ENCODE assay signal across 9 mouse cellular contexts in the genomic region with DNA sequence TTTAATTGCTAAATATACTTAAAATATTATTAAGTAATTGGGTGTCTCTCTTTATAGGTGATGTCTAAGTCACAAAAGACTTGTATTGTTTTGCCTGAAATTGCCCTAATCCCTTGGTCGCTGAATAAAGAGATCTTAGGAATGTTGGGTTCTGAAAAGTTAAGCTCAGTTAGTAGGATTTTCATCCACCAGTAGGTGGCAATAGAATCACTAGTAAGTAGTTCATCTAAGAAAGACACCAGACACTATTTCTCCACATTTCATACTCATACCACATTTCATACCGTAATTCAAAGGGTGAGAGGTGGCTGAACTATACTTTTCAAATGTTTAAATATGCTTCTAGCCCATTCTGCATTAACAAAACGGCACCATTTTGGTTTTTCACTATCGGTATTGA. TPM values are rescaled to one million over a fixed set of nuclear protein-coding genes. Genes with fewer than 3 reads are reported as not detected.
DNase-seq lines count a peak whose midpoint lies in the region; ATAC-seq and TF ChIP-seq lines count a peak whose summit lies in the region.
"Had no signal": no experiment of that assay in that cellular context is flagged by ENCODE, and none has a peak within 500 bp of the region (broad histone marks: within the 10 kb centered on the region; RNA-seq: fewer than 3 reads in every experiment).

No protein-coding gene starts in this region.

- 42% methylated on average over 4 of the region's 4 CpGs for WGBS in cerebellum, adult 2 months
- 40% methylated on average over 4 of the region's 4 CpGs for WGBS in forebrain, postnatal 0 days

- H3K9me3 ChIP-seq in forebrain, postnatal 0 days (ENCODE audit: low read length) = no peaks in the 10 kb centered on the region

- H3K27me3 ChIP-seq in cerebellum, adult 2 months (ENCODE audit: control insufficient read depth, insufficient read depth, low read length) = no peaks in the 10 kb centered on the region
- H3K27me3 ChIP-seq in forebrain, postnatal 0 days (ENCODE audit: insufficient read depth, low read length) = no peaks in the 10 kb centered on the region

- H3K4me2 ChIP-seq in forebrain, postnatal 0 days (ENCODE audit: low read depth) = no peak overlapping the region

- no peaks in the 10 kb centered on the region for H3K4me1 ChIP-seq in cerebellum, adult 2 months (ENCODE audit: control insufficient read depth, insufficient read depth, low read length)
- H3K4me1 ChIP-seq in forebrain, postnatal 0 days (ENCODE audit: insufficient read depth) = no peaks in the 10 kb centered on the region

- H3K9ac ChIP-seq in forebrain, postnatal 0 days = no peak overlapping the region

- H3K4me3 ChIP-seq in cerebellum, adult 2 months (replicated peaks; ENCODE audit: insufficient read depth, low read depth, low read length) = no peak overlapping the region
- no peak overlapping the region for H3K4me3 ChIP-seq in forebrain, postnatal 0 days (ENCODE audit: low read depth, low read length)

- H3K36me3 ChIP-seq in forebrain, postnatal 0 days (ENCODE audit: insufficient read depth) = no peaks in the 10 kb centered on the region

- TF ChIP-seq CTCF in cerebellum, adult 2 months (IDR thresholded peaks at IDR 0.05; ENCODE audit: borderline replicate concordance, insufficient read depth, low read depth, low read length) = peak; percentile 31; the same call in 1 of the 2 replicates
- TF ChIP-seq CTCF in forebrain, postnatal 0 days (IDR thresholded peaks at IDR 0.05; ENCODE audit: low read depth) = peak; percentile 75

- peak in 1 of 2 experiments; percentile 47 for DNase-seq in cerebellum, adult 2 months
- no peak for DNase-seq in cerebellum, adult 9-11 months
- peak; percentile 38 for DNase-seq in layer of hippocampus, adult 11-12 months (ENCODE audit: low spot score)
- no peak for DNase-seq in layer of hippocampus, adult 8-10 months (ENCODE audit: low spot score in 2 of 2)
- peak; percentile 43 for DNase-seq in MEL-GATA-1-ER (ENCODE audit: extremely low read depth, low read depth)
- peak; percentile 69 for DNase-seq in forebrain, postnatal 0 days
- no peak for DNase-seq in yolk sac, embryonic 10.5 days (ENCODE audit: low spot score)
- DNase-seq: B cell, adult 2 months had no signal

- ATAC-seq in forebrain, postnatal 0 days = peak; percentile 71; the same call in 1 of the 2 replicates
- no peak for ATAC-seq in CD4-positive, CD25-positive, alpha-beta regulatory T cell, adult 4 months

- H3K27ac ChIP-seq in cerebellum, adult 2 months (ENCODE audit: insufficient read depth, low read length) = no peak overlapping the region
- no peak overlapping the region for H3K27ac ChIP-seq in forebrain, postnatal 0 days (ENCODE audit: low read depth, low read length)

- no peak for TF ChIP-seq POLR2A in cerebellum, adult 2 months (IDR thresholded peaks at IDR 0.05; ENCODE audit: borderline replicate concordance, insufficient read depth, low read length)

RNA-seq across cellular contexts. Expression of gene Muc15, which starts 57.8 kb away (rescaled TPM):
- 0.56 and 0.76 TPM in 2 replicates for polyA plus RNA-seq in cerebellum, adult 2 months (2012; rRNA removed)
- not detected for total RNA-seq in layer of hippocampus, adult 8-10 months (2022)
- total RNA-seq in forebrain, postnatal 0 days (2014; rRNA removed) = 0.10 and 0.31 TPM in 2 replicates
- polyA plus RNA-seq in forebrain, postnatal 0 days (2015; fragmentation: Nextera tagmentation; extraction: Ambion mirVana) = 0.19 and 0.46 TPM in 2 replicates
- not detected for polyA plus RNA-seq in CD4-positive, CD25-positive, alpha-beta regulatory T cell, adult 4 months (2017; shearing (Covaris generic))

Comparison
In these comparisons a context has a peak if more than half of its experiments do, and no peak if none do; other contexts are left out.
1. DNase-seq: peak in layer of hippocampus, adult 11-12 months (single experiment), MEL-GATA-1-ER (single experiment) and forebrain, postnatal 0 days (single experiment); none in cerebellum, adult 9-11 months (single experiment), layer of hippocampus, adult 8-10 months (0 of 2) and yolk sac, embryonic 10.5 days (single experiment).